Mouse (Mus musculus) lung, postnatal 0 days (tissue): Measurements from ENCODE around the gene Tcf3.

Experiments used
- CTCF ChIP-seq: IDR thresholded peaks from 2 replicates; pipeline ENCODE4 v1.5.1; 2016; ENCODE audit warnings: antibody characterized with exemption, mild to moderate bottlenecking
- EP300 ChIP-seq: IDR thresholded peaks from 2 replicates; pipeline ENCODE4 v1.6.1; 2016; ENCODE audit warnings: antibody characterized with exemption, mild to moderate bottlenecking, control low read depth

DNA sequence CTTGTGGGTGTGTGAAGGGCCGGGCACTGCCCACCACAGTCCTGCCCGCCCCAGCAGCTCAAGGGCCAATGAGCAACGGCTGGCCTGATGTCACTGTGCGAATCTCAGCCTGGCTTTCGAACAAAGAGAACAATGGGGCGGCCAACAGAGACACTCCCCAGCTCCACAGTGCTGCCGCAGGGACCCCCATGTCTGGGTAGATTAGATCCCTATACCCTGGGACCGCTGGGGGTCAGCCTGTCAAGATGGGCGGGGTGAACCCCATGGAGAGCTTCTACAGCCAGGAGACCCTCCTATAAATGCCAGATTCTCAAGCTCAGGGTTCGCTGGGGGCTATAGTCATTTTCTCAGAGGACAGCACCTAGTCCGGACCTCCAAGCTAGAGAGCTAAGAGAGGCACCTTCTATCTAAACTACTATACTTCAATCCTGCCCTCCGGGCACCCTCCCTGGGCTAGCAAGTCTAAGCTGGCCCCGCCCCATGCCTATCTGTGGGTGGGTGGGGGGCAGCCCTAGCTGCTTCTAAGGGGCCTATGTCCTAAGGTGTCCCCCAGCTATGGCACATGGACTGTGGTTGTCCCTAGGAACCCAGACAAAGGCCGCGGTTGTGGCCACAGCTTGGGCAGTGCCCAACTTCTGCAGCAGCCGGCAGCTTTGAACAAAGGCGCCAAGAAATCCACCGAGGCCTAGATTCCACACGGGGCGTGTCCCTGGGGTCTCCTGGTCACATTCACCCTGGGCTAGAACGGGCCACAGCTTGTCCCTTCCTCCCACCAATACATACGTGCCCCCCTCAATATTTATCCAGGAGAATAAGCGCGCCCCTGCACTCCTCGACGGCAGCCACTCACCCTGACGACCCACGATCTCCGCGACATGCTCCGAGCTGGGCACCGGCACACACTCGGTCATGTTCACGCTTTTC lies 47.4 kb downstream of the Tcf3 start:
- TF ChIP-seq EP300 (no peak), CTCF (no peak)
